Mouse (Mus musculus): ENCODE results near the gene Ppib. TPM values are rescaled to one million over a fixed set of nuclear protein-coding genes. Genes with fewer than 3 reads are reported as not detected.
A peak's percentile ranks its signal among the peaks of the same experiment; 100 is the strongest.

The Ppib gene
- total and polyA plus RNA-seq, 2 experiments from 2014 or later, result 297 to 350 TPM

- H3K4me1 ChIP-seq (ENCODE audit: insufficient read depth), result no peaks in the 10 kb centered on the region
- no peak overlapping the region for H3K4me2 ChIP-seq (ENCODE audit: low read depth)
- H3K36me3 ChIP-seq (ENCODE audit: insufficient read depth), result peaks cover 26% of the 10 kb centered on the region
- over 99% methylated on average over 3 of the region's 3 CpGs for WGBS
- DNase-seq (no peak), ATAC-seq (no peak)
- no peak for TF ChIP-seq CTCF (IDR thresholded peaks at IDR 0.05; ENCODE audit: low read depth)
- no peak overlapping the region for H3K27ac ChIP-seq (ENCODE audit: low read depth, low read length)
- H3K9ac ChIP-seq, result no peak overlapping the region
- H3K27me3 ChIP-seq (ENCODE audit: insufficient read depth, low read length), result no peaks in the 10 kb centered on the region
- H3K4me3 ChIP-seq (ENCODE audit: low read depth, low read length), result no peak overlapping the region
- H3K9me3 ChIP-seq (ENCODE audit: low read length), result no peaks in the 10 kb centered on the region
Measured at GRCm38 (mm10) chr9:66043241-66043640, 16.8 kb upstream of the Ppib start.

- no peak overlapping the region for H3K9ac ChIP-seq
- no peaks in the 10 kb centered on the region for H3K36me3 ChIP-seq (ENCODE audit: insufficient read depth)
- H3K4me2 ChIP-seq (ENCODE audit: low read depth), result no peak overlapping the region
- H3K4me1 ChIP-seq (ENCODE audit: insufficient read depth), result no peaks in the 10 kb centered on the region
- TF ChIP-seq CTCF (IDR thresholded peaks at IDR 0.05; ENCODE audit: low read depth), result no peak
- whole genome bisulfite sequencing, result 75% methylated on average over 6 of the region's 6 CpGs
- no peaks in the 10 kb centered on the region for H3K9me3 ChIP-seq (ENCODE audit: low read length)
- DNase-seq, result no peak
- ATAC-seq, result no peak
- no peaks in the 10 kb centered on the region for H3K27me3 ChIP-seq (ENCODE audit: insufficient read depth, low read length)
- H3K27ac ChIP-seq (ENCODE audit: low read depth, low read length), result no peak overlapping the region
- H3K4me3 ChIP-seq (ENCODE audit: low read depth, low read length), result no peak overlapping the region
Measured at GRCm38 (mm10) chr9:66049931-66050601, 10.0 kb upstream of the Ppib start.

GRCm38 (mm10) chr9:66051493-66051892, 8.5 kb upstream of the Ppib start:
- H3K4me3 ChIP-seq (ENCODE audit: low read depth, low read length), result no peak overlapping the region
- H3K27me3 ChIP-seq (ENCODE audit: insufficient read depth, low read length), result no peaks in the 10 kb centered on the region
- no peaks in the 10 kb centered on the region for H3K4me1 ChIP-seq (ENCODE audit: insufficient read depth)
- 63% methylated on average over 4 of the region's 4 CpGs for WGBS
- H3K9me3 ChIP-seq (ENCODE audit: low read length), result no peaks in the 10 kb centered on the region
- no peak for DNase-seq
- TF ChIP-seq CTCF (IDR thresholded peaks at IDR 0.05; ENCODE audit: low read depth), result no peak
- no peak overlapping the region for H3K4me2 ChIP-seq (ENCODE audit: low read depth)
- no peaks in the 10 kb centered on the region for H3K36me3 ChIP-seq (ENCODE audit: insufficient read depth)
- no peak for ATAC-seq
- H3K9ac ChIP-seq, result no peak overlapping the region
- H3K27ac ChIP-seq (ENCODE audit: low read depth, low read length), result no peak overlapping the region

- Histone ChIP-seq H3K27me3 (ENCODE audit: insufficient read depth, low read length) (no peaks in the 10 kb centered on the region), H3K27ac (ENCODE audit: low read depth, low read length) (no peak overlapping the region), H3K36me3 (ENCODE audit: insufficient read depth) (no peaks in the 10 kb centered on the region), H3K4me1 (ENCODE audit: insufficient read depth) (no peaks in the 10 kb centered on the region), H3K4me3 (ENCODE audit: low read depth, low read length) (no peak overlapping the region), H3K9ac (no peak overlapping the region), H3K4me2 (ENCODE audit: low read depth) (no peak overlapping the region), H3K9me3 (ENCODE audit: low read length) (no peaks in the 10 kb centered on the region)
- 93% methylated on average over 1 of the region's 1 CpGs for WGBS
- TF ChIP-seq CTCF (IDR thresholded peaks at IDR 0.05; ENCODE audit: low read depth), result no peak
- no peak for DNase-seq
- no peak for ATAC-seq
Measured at GRCm38 (mm10) chr9:66052731-66053130, 7.3 kb upstream of the Ppib start.

GRCm38 (mm10) chr9:66053620-66054019, 6.4 kb upstream of the Ppib start:
- no peaks in the 10 kb centered on the region for H3K4me1 ChIP-seq (ENCODE audit: insufficient read depth)
- 17% methylated on average over 1 of the region's 1 CpGs for WGBS
- H3K27ac ChIP-seq (ENCODE audit: low read depth, low read length), result no peak overlapping the region
- H3K36me3 ChIP-seq (ENCODE audit: insufficient read depth), result no peaks in the 10 kb centered on the region
- H3K27me3 ChIP-seq (ENCODE audit: insufficient read depth, low read length), result no peaks in the 10 kb centered on the region
- no peak overlapping the region for H3K4me3 ChIP-seq (ENCODE audit: low read depth, low read length)
- H3K9me3 ChIP-seq (ENCODE audit: low read length), result no peaks in the 10 kb centered on the region
- no peak overlapping the region for H3K9ac ChIP-seq
- no peak overlapping the region for H3K4me2 ChIP-seq (ENCODE audit: low read depth)
- TF ChIP-seq CTCF (IDR thresholded peaks at IDR 0.05; ENCODE audit: low read depth), result no peak
- ATAC-seq, result no peak
- DNase-seq, result no peak

GRCm38 (mm10) chr9:66060308-66060647, 256 bp downstream of the Ppib start:
- H3K36me3 ChIP-seq (ENCODE audit: insufficient read depth), result peaks cover 24% of the 10 kb centered on the region
- no peaks in the 10 kb centered on the region for H3K9me3 ChIP-seq (ENCODE audit: low read length)
- TF ChIP-seq CTCF (IDR thresholded peaks at IDR 0.05; ENCODE audit: low read depth), result no peak
- H3K27ac ChIP-seq (ENCODE audit: low read depth, low read length), result peak overlapping the region; percentile 92
- H3K4me3 ChIP-seq (ENCODE audit: low read depth, low read length), result peak overlapping the region; percentile 85
- H3K4me1 ChIP-seq (ENCODE audit: insufficient read depth), result peaks cover 16% of the 10 kb centered on the region
- peak overlapping the region; percentile 78 for H3K4me2 ChIP-seq (ENCODE audit: low read depth)
- WGBS, result under 1% methylated on average over 20 of the region's 20 CpGs
- DNase-seq, result no peak
- peak overlapping the region; percentile 93 for H3K9ac ChIP-seq
- ATAC-seq, result peak; percentile 79
- H3K27me3 ChIP-seq (ENCODE audit: insufficient read depth, low read length), result no peaks in the 10 kb centered on the region

GRCm38 (mm10) chr9:66060986-66061385, 964 bp downstream of the Ppib start:
- Histone ChIP-seq H3K9ac (peak overlapping the region; percentile 93), H3K36me3 (ENCODE audit: insufficient read depth) (peaks cover 31% of the 10 kb centered on the region), H3K27me3 (ENCODE audit: insufficient read depth, low read length) (no peaks in the 10 kb centered on the region), H3K27ac (ENCODE audit: low read depth, low read length) (no peak overlapping the region), H3K4me2 (ENCODE audit: low read depth) (peak overlapping the region; percentile 78), H3K4me1 (ENCODE audit: insufficient read depth) (peaks cover 16% of the 10 kb centered on the region), H3K9me3 (ENCODE audit: low read length) (no peaks in the 10 kb centered on the region), H3K4me3 (ENCODE audit: low read depth, low read length) (peak overlapping the region; percentile 85)
- no peak for ATAC-seq
- WGBS, result 15% methylated on average over 4 of the region's 4 CpGs
- no peak for DNase-seq
- no peak for TF ChIP-seq CTCF (IDR thresholded peaks at IDR 0.05; ENCODE audit: low read depth)

Data from forebrain, postnatal 0 days (tissue).